Mouse (Mus musculus): ENCODE measurements around the gene Emx1.

GRCm38 (mm10) chr6:85218684-85219445, 31.6 kb downstream of the Emx1 start:
- TF ChIP-seq CTCF (IDR thresholded peaks at IDR 0.05) (no peak), EP300 (IDR thresholded peaks at IDR 0.05) (no peak)

All from lung, postnatal 0 days (tissue).